Mouse (Mus musculus): ENCODE data around the gene Cilp.
"Not testable (repeated sequence)": the region's sequence is repeated elsewhere in the genome, so short reads cannot be mapped to it uniquely, and the experiment has no call there.

Cilp gene

DNA sequence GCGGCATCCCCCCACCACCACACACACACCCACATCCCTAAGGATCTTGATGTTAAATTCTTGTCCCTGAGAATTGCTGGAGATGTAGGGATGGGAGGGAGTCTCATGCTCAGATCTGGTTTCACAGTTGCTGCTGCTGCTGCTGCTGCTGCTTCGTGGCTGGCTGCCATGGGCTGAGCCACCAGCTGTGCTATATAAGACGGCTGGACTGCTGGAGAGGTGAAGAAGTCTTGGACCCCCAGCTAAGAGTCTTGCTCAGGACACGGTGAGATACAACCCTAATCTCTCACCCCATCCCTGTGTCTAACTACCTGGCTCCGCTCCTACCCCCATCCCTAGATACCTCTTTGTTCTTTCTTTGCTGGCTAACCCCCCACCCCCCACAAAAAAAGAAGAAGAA lies at the start of gene Cilp:
Gene Cilp, plus strand, starts transcription at position 222 of the 400 bp plus-strand sequence.
- Histone ChIP-seq H3K27me3 (ENCODE audit: control insufficient read depth, insufficient read depth, low read length, poor library complexity, severe bottlenecking) (no peaks in the 10 kb centered on the region), H3K36me3 (ENCODE audit: control insufficient read depth, insufficient read depth, low read length, poor library complexity, severe bottlenecking) (no peaks in the 10 kb centered on the region)
- DNase-seq (ENCODE audit: low read depth, low spot score), result no peak

DNA sequence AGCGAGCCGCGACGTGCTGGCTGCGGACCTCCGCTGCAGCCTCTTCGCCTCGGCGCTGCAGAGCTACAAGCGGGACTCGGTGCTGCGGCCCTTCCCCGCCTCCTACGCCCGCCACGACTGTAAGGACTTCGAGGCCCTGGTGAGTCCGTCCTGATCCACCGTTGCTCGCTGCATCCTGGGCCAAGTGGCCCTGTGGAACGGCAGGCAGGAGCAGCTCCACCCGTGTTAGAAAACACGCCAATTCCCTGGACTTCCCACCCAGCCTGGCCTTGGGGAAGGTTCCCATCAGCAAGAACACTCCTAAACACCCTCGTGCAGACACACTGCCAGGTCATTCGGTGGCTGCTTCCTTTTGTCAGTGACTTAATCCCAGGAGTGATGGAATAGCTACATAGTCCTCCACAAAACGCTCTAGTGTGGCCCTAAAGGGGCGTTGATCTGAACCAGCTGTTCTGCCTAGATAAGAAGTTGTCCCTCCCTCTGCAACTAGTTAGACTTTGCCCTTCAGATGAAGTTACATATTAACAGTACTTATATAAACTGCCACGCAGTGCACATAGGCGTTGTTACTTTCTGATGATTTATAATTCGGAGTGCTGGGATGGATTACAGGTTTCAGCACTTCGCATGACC lies 49.4 kb upstream of the Cilp start:
- no peaks in the 10 kb centered on the region for H3K36me3 ChIP-seq (ENCODE audit: control insufficient read depth, insufficient read depth, low read length, poor library complexity, severe bottlenecking)
- H3K27me3 ChIP-seq (ENCODE audit: control insufficient read depth, insufficient read depth, low read length, poor library complexity, severe bottlenecking), result no peaks in the 10 kb centered on the region
- no peak for DNase-seq (ENCODE audit: low read depth, low spot score)

DNA sequence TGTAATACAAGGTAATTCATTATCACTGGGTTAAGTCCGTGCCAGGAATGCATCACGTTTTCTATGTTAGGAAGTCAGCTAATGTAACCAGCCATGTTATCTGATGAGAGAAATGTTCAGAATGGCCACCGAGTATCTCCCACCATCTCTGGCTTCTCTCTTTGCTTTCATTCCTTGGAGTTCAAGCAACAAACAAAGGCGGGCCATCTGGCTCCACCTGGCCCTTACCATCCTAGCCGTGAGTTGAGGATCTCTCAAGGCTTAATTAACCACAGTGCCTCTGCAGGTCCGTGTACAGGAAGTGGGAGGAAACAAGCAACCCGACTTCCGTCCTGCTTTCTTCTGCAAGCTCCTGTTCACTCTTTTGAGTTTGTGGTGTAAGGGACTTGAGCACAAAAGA lies 48.0 kb upstream of the Cilp start:
- Histone ChIP-seq H3K27me3 (ENCODE audit: control insufficient read depth, insufficient read depth, low read length, poor library complexity, severe bottlenecking) (no peaks in the 10 kb centered on the region), H3K36me3 (ENCODE audit: control insufficient read depth, insufficient read depth, low read length, poor library complexity, severe bottlenecking) (no peaks in the 10 kb centered on the region)
- peak; percentile 48 for DNase-seq (ENCODE audit: low read depth, low spot score)

DNA sequence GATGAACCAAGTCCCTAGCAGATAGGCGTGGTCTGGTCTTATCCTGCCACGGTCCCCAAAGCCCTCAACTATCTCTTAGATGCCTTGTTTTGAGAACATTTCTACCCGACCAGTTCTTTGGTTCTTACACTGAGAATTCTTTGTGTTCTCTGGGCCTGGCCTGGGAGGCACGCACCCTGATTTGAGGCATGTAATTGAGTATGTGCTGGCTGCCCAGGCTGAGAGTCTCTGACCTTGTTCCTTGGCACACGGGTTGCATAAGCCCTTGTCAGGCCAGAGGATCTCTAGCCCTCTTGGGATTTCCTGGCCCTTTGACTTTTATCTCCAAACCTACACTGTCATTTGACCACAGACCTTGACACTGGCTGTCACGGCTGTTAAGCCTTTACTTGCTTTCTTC lies 47.3 kb upstream of the Cilp start:
- H3K27me3 ChIP-seq (ENCODE audit: control insufficient read depth, insufficient read depth, low read length, poor library complexity, severe bottlenecking), result no peaks in the 10 kb centered on the region
- no peak for DNase-seq (ENCODE audit: low read depth, low spot score)
- no peaks in the 10 kb centered on the region for H3K36me3 ChIP-seq (ENCODE audit: control insufficient read depth, insufficient read depth, low read length, poor library complexity, severe bottlenecking)

DNA sequence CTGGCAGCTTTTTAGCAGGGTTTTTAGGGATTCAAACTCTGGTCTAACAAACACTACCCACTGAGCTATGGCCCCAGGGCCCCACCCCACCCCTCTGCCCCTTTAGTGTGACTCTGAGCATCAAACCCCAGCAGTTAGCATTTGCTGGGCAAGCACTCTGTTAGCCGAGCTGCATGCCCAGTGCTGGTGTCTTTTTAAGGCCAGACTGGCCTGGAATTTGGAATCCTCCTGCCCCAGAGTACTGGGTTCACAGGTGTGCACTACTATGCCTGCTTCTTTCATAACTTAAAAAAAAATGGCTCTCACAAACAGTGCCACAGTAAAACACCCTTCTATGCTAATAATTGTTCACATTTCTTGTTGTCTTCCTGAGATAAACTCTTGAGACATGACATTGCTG lies 46.1 kb upstream of the Cilp start:
- Histone ChIP-seq H3K36me3 (ENCODE audit: control insufficient read depth, insufficient read depth, low read length, poor library complexity, severe bottlenecking) (no peaks in the 10 kb centered on the region), H3K27me3 (ENCODE audit: control insufficient read depth, insufficient read depth, low read length, poor library complexity, severe bottlenecking) (no peaks in the 10 kb centered on the region)
- no peak for DNase-seq (ENCODE audit: low read depth, low spot score)

DNA sequence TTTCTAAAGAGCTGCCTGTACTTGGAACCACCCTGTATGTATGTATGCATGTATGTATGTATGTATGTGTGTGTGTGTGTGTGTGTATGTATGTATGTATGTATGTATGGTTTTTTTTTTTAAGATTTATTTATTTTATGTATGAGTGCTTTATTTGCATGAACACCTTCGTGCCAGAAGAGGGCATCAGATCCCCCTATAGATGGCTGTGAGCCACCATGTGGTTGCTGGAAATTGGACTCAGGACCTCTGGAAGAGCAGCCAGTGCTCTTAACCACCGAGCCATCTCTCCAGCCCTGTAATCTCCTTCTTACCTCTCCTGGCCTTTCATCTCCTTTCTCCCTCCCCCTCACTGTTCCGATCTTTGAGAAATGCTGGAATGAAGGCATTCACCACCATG lies 44.6 kb upstream of the Cilp start:
- not testable (repeated sequence) for H3K27me3 ChIP-seq (ENCODE audit: control insufficient read depth, insufficient read depth, low read length, poor library complexity, severe bottlenecking); DNase-seq (ENCODE audit: low read depth, low spot score); H3K36me3 ChIP-seq (ENCODE audit: control insufficient read depth, insufficient read depth, low read length, poor library complexity, severe bottlenecking)

DNA sequence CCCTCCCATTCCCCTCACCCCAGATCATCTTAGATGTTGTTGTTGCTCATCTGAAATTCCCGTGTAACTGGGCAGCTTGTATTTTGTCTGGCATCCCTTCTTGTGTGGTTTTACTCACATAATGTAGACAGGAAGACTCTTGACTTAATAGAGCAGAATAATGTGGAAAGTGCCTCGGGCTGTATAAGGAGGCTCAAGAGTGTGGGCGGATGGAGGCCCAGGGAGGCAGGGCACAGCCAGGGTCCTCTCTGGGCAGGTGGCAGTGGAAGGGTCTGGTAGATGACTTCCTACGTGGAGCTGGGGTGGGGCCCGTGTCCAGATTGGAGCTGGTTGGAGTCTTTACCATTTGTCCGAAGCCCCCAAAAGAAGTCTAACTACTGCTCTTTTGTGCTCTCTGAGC lies 41.1 kb upstream of the Cilp start:
- no peaks in the 10 kb centered on the region for H3K27me3 ChIP-seq (ENCODE audit: control insufficient read depth, insufficient read depth, low read length, poor library complexity, severe bottlenecking)
- DNase-seq (ENCODE audit: low read depth, low spot score), result no peak
- H3K36me3 ChIP-seq (ENCODE audit: control insufficient read depth, insufficient read depth, low read length, poor library complexity, severe bottlenecking), result peaks cover 2% of the 10 kb centered on the region; the same call in 1 of the 2 replicates

DNA sequence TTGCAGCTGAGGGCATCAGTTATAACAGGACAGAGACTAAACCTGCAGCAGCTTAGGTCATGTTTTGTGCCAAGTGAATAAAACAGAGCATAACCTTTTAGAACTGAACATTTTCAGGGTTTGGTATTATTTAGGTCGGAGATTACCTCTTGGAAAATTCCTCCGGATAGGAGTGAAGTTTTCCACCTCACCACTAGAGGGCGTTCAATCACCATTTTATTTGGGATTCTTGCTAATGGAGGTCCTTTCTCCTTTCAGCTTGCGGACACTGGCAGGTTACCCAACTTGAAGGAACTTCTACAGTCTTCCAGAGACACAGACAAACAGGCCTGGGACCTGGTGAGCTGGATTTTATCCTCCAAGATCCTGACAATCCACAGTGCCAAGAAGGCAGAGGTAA lies 39.2 kb upstream of the Cilp start:
- no peak for DNase-seq (ENCODE audit: low read depth, low spot score)
- H3K27me3 ChIP-seq (ENCODE audit: control insufficient read depth, insufficient read depth, low read length, poor library complexity, severe bottlenecking), result no peaks in the 10 kb centered on the region
- H3K36me3 ChIP-seq (ENCODE audit: control insufficient read depth, insufficient read depth, low read length, poor library complexity, severe bottlenecking), result peaks cover 2% of the 10 kb centered on the region; the same call in 1 of the 2 replicates

DNA sequence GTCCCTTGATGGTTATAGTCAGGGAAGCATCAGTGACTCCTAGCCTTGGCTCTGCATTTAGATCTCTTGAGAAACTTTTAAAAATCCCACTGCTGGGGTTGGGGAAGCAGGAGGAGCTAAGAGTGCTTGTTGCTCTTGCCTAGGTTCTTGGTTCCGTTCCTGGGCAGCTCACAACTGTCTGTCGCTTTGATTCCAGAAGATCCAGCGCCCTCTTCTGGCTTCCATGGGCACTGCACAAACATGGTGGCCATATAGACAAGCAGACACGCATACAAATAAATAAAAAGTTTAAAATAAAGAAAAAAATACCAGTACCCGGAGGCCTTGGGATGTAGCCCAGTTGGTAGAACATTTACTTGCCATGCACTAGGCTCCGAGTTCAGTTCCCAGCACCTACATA lies 34.7 kb upstream of the Cilp start:
- Histone ChIP-seq H3K27me3 (ENCODE audit: control insufficient read depth, insufficient read depth, low read length, poor library complexity, severe bottlenecking) (no peaks in the 10 kb centered on the region), H3K36me3 (ENCODE audit: control insufficient read depth, insufficient read depth, low read length, poor library complexity, severe bottlenecking) (peaks cover 2% of the 10 kb centered on the region)
- DNase-seq (ENCODE audit: low read depth, low spot score), result no peak

DNA sequence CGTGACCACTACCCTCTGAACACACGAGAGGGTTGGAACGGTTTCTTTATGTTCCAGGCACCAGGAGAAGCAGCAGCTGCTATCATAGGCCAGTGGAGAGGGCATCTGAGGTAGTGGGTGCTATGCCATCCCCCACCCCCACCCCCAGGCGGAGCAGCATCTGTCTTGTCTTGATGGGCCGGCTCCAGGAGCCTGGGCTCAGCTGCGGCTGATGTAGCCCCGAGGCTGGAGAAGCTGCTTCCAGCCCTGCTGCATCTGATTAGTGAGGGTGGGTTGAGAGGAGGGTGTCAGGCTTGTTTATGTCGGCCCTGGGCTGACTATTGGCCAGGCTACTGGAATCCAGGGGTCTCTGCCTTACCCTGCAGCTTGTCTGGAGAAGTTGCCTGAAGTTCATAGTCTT lies 33.7 kb upstream of the Cilp start:
- Histone ChIP-seq H3K36me3 (ENCODE audit: control insufficient read depth, insufficient read depth, low read length, poor library complexity, severe bottlenecking) (peaks cover 2% of the 10 kb centered on the region), H3K27me3 (ENCODE audit: control insufficient read depth, insufficient read depth, low read length, poor library complexity, severe bottlenecking) (no peaks in the 10 kb centered on the region)
- no peak for DNase-seq (ENCODE audit: low read depth, low spot score)

DNA sequence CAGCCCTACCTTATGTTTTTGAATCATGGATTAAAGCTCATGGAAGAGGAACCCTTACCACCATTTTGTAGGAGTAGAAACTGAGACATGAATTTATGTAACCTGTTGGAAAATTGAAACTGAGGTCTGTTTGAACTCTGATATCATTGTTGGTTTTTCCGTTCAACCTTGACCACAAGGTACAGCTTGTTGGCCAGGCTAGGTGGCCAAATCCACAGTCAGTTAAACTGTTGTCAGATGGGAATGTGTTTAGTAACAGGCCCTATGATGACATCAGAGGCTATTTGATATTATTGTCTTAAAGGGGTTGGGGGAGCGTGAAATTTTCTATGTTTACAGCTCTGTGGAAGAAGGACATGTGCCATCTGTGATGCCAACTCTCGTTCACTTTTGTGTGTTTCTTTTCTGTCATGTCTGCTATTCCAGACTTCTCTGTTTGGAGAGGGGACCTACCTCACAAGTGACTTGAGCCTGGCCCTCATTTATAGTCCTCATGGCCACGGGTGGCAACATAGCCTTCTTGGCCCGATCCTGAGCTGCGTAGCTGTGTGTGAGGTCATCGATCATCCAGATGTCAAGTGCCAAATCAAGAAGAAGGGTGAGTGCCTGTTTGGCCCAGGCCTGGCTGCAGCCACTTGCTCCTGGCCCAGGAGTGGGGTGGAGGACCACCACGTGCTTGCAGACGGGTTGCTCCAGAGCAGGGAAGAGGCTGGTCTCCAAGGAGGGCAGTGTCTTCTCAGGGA lies 31.6 kb upstream of the Cilp start:
- no peak for DNase-seq (ENCODE audit: low read depth, low spot score)
- peaks cover 2% of the 10 kb centered on the region; the same call in 1 of the 2 replicates for H3K36me3 ChIP-seq (ENCODE audit: control insufficient read depth, insufficient read depth, low read length, poor library complexity, severe bottlenecking)

DNA sequence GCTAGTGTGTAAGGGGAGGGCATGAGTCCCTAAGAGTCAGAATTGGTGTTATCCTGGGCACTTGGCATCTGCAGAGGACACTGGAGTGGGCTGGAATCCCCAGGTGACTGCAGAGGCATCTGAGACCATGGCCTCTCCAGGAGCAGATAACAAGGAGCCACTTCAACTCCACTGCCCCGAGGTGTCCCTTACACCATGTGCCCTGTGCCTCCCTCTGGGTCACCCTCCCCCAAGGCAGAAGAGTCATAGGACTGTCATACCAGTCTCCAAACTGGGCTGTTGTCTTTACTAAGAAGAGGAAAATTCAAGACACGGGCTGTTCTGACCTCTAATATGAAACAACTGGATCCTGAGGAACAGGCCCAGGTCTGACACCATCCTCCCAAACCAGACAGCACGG lies 30.2 kb upstream of the Cilp start:
- peaks cover 2% of the 10 kb centered on the region; the same call in 1 of the 2 replicates for H3K36me3 ChIP-seq (ENCODE audit: control insufficient read depth, insufficient read depth, low read length, poor library complexity, severe bottlenecking)
- DNase-seq (ENCODE audit: low read depth, low spot score), result no peak

More for the DNA sequence above, 31.6 kb upstream of the Cilp start:
- H3K27me3 ChIP-seq (ENCODE audit: control insufficient read depth, insufficient read depth, low read length, poor library complexity, severe bottlenecking), result no peaks in the 10 kb centered on the region

DNA sequence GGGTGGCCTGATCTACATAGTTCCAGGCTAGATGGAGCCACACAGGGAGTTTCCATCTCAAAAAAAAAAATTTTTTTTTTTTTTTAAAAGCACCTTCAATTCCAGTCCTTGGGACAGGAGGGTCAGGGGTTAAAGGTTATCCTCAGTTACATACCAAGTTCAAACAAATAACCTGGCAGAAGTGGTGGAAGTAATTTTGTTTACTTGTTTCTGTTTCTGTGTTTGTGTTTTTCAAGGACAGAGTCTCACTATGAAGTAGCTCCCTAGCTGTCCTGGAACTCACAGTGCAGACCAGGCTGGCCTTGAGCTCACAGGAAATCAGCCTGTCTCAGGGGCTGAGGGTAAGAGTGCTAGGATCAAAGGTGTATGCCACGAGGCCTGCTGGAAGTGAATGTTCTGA lies 29.4 kb upstream of the Cilp start:
- DNase-seq (ENCODE audit: low read depth, low spot score), result no peak
- Histone ChIP-seq H3K36me3 (ENCODE audit: control insufficient read depth, insufficient read depth, low read length, poor library complexity, severe bottlenecking) (peaks cover 2% of the 10 kb centered on the region; the same call in 1 of the 2 replicates), H3K27me3 (ENCODE audit: control insufficient read depth, insufficient read depth, low read length, poor library complexity, severe bottlenecking) (no peaks in the 10 kb centered on the region)

More for the DNA sequence above, 30.2 kb upstream of the Cilp start:
- no peaks in the 10 kb centered on the region for H3K27me3 ChIP-seq (ENCODE audit: control insufficient read depth, insufficient read depth, low read length, poor library complexity, severe bottlenecking)

DNA sequence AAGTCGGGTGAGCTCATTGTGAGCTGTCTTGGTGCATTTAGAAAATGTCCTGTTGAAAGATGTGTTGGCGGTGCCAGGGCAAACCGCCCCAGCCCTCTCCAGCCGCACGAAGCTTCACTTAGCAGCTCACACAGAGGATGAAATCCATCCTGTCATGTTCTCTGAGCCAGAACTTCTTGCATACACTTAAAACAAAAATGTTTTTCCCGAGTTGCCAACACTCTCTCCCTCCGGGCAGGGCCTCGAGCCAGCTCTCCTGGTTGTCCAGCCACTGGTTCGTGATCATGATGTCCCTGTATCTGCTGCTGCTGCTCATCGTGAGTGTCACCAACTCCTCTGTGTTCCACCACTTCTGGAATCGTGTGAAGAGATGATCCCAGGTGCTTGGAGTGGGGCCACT lies 27.4 kb upstream of the Cilp start:
- peaks cover 2% of the 10 kb centered on the region; the same call in 1 of the 2 replicates for H3K36me3 ChIP-seq (ENCODE audit: control insufficient read depth, insufficient read depth, low read length, poor library complexity, severe bottlenecking)
- DNase-seq (ENCODE audit: low read depth, low spot score), result no peak
- H3K27me3 ChIP-seq (ENCODE audit: control insufficient read depth, insufficient read depth, low read length, poor library complexity, severe bottlenecking), result no peaks in the 10 kb centered on the region

DNA sequence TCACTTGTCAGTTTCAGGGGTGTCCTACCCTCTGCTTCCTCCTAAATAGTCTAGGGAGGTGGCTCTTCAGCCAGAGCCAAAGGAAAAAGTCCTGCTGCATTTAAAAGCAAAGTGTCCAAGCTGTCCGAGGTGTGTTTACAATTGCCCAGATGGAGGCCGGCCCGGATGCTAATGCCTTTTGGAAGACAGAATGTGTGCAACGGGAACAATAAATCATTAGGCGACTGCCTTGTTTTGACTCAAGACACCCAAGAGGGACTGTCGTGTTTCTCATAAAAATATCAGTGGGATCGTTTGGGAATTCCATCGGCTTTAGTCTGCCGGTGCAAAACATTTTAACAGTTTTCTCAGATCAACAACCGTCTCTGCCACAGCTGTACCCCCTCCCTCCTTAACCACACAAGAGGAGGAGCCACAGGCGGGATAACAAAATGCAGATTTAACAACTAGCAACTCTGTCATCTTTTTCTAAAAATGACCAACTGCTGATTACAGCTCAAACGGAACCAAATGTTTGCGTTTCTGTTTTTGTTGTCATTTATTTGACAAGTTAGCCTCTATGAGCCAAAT lies 26.7 kb upstream of the Cilp start:
- H3K27me3 ChIP-seq (ENCODE audit: control insufficient read depth, insufficient read depth, low read length, poor library complexity, severe bottlenecking), result no peaks in the 10 kb centered on the region
- DNase-seq (ENCODE audit: low read depth, low spot score), result no peak
- peaks cover 2% of the 10 kb centered on the region; the same call in 1 of the 2 replicates for H3K36me3 ChIP-seq (ENCODE audit: control insufficient read depth, insufficient read depth, low read length, poor library complexity, severe bottlenecking)
